Mouse (Mus musculus) forebrain, embryonic 13.5 days (tissue): ENCODE data around the gene Nfkbia. TPM values are rescaled to one million over a fixed set of nuclear protein-coding genes. Genes with fewer than 3 reads are reported as not detected.
A peak's percentile ranks its signal among the peaks of the same experiment; 100 is the strongest.

Source experiments
- ATAC-seq: fragments of 200-750 bp; cut with Nextera tagmentation; 2 replicates; pipeline ENCODE4 v1.8.0; 2017
- H3K27ac ChIP-seq: fragments of 300-500 bp; sonication (generic); 2 replicates; pipeline ENCODE4 v1.5.1; 2015; ENCODE audit warnings: inconsistent platforms, mild to moderate bottlenecking, moderate library complexity
- H3K27me3 ChIP-seq: fragments of 300-500 bp; sonication (generic); 2 replicates; pipeline ENCODE4 v1.6.1; 2015; ENCODE audit warnings: mild to moderate bottlenecking, inconsistent platforms
- H3K36me3 ChIP-seq: fragments of 300-500 bp; sonication (generic); 2 replicates; pipeline ENCODE4 v1.6.1; 2015; ENCODE audit warnings: mild to moderate bottlenecking, inconsistent platforms; ENCODE audit not compliant: poor library complexity, severe bottlenecking
- H3K4me1 ChIP-seq: fragments of 300-500 bp; sonication (generic); 2 replicates; pipeline ENCODE4 v1.6.1; 2015; ENCODE audit warnings: inconsistent platforms
- H3K4me2 ChIP-seq: fragments of 300-500 bp; sonication (generic); 2 replicates; pipeline ENCODE4 v1.6.1; 2015; ENCODE audit warnings: inconsistent platforms, mild to moderate bottlenecking, moderate library complexity
- H3K4me3 ChIP-seq: fragments of 300-500 bp; sonication (generic); 2 replicates; pipeline ENCODE4 v1.5.1; 2015; ENCODE audit warnings: mild to moderate bottlenecking, inconsistent platforms
- H3K9ac ChIP-seq: fragments of 300-500 bp; sonication (generic); 2 replicates; pipeline ENCODE4 v1.6.1; 2015; ENCODE audit warnings: mild to moderate bottlenecking, inconsistent platforms
- H3K9me3 ChIP-seq: fragments of 300-500 bp; sonication (generic); replicated peaks from 2 replicates; pipeline ENCODE4 v1.6.1; 2016; ENCODE audit warnings: inconsistent platforms
- WGBS: fragments of 180-500 bp; shearing (Covaris S2); methylation state at CpG from one replicate; pipeline ENCODE4 v1.1.7; 2015; 5-methylcytosine and 5-hydroxymethylcytosine counted together
- polyA plus RNA-seq: library from polyadenylated mRNA; unstranded; fragments of >200 nt; fragmentation: Nextera tagmentation; extraction: Ambion mirVana; gene quantifications from 2 replicates; pipeline ENCODE4 v1.2.1, GENCODE M21; 2015

Nfkbia gene
- polyA plus RNA-seq, 1 experiment from 2014 or later = 47.0 TPM

GRCm38 (mm10) chr12:55499031-55499430, 6.6 kb upstream of the Nfkbia start:
- peak; percentile 92 for ATAC-seq
- Histone ChIP-seq H3K4me1 (no peaks in the 10 kb centered on the region), H3K27ac (no peak overlapping the region), H3K9me3 (no peaks in the 10 kb centered on the region), H3K27me3 (0 out of 2 replicates have a peak, but pooled peaks cover 8% of the 10 kb centered on the region), H3K9ac (no peak overlapping the region), H3K4me2 (peak overlapping the region; percentile 27; the same call in 1 of the 2 replicates), H3K4me3 (no peak overlapping the region), H3K36me3 (no peaks in the 10 kb centered on the region)
- under 1% methylated on average over 10 of the region's 10 CpGs for WGBS

GRCm38 (mm10) chr12:55497737-55498136, 5.3 kb upstream of the Nfkbia start:
- H3K4me2 ChIP-seq = no peak overlapping the region
- H3K9me3 ChIP-seq = no peaks in the 10 kb centered on the region
- H3K36me3 ChIP-seq = no peaks in the 10 kb centered on the region
- H3K27me3 ChIP-seq = 0 out of 2 replicates have a peak, but pooled peaks cover 6% of the 10 kb centered on the region
- peaks cover 8% of the 10 kb centered on the region for H3K4me1 ChIP-seq
- H3K4me3 ChIP-seq = no peak overlapping the region
- 56% methylated on average over 8 of the region's 8 CpGs for WGBS
- H3K27ac ChIP-seq = no peak overlapping the region
- H3K9ac ChIP-seq = no peak overlapping the region
- ATAC-seq = no peak

- peaks cover under 1% of the 10 kb centered on the region; the same call in 1 of the 2 replicates for H3K36me3 ChIP-seq
- 71% methylated on average over 5 of the region's 5 CpGs for WGBS
- H3K27me3 ChIP-seq = 0 out of 2 replicates have a peak, but pooled peaks cover 6% of the 10 kb centered on the region
- no peak overlapping the region for H3K4me2 ChIP-seq
- no peak overlapping the region for H3K4me3 ChIP-seq
- peaks cover 16% of the 10 kb centered on the region for H3K4me1 ChIP-seq
- no peak for ATAC-seq
- H3K9ac ChIP-seq = no peak overlapping the region
- no peaks in the 10 kb centered on the region for H3K9me3 ChIP-seq
- H3K27ac ChIP-seq = no peak overlapping the region
Measured at GRCm38 (mm10) chr12:55495902-55496605, 3.6 kb upstream of the Nfkbia start.

- peaks cover 8% of the 10 kb centered on the region for H3K36me3 ChIP-seq
- no peaks in the 10 kb centered on the region for H3K9me3 ChIP-seq
- no peak overlapping the region for H3K4me3 ChIP-seq
- no peak for ATAC-seq
- H3K4me2 ChIP-seq = no peak overlapping the region
- peaks cover 22% of the 10 kb centered on the region for H3K4me1 ChIP-seq
- H3K27me3 ChIP-seq = 0 out of 2 replicates have a peak, but pooled peaks cover 6% of the 10 kb centered on the region
- no peak overlapping the region for H3K27ac ChIP-seq
- 35% methylated on average over 9 of the region's 9 CpGs for WGBS
- no peak overlapping the region for H3K9ac ChIP-seq
Measured at GRCm38 (mm10) chr12:55495114-55495901, 2.9 kb upstream of the Nfkbia start.

- Histone ChIP-seq H3K4me3 (no peak overlapping the region; the same call in 1 of the 2 replicates), H3K9me3 (no peaks in the 10 kb centered on the region), H3K36me3 (peaks cover 22% of the 10 kb centered on the region), H3K9ac (no peak overlapping the region), H3K4me1 (peaks cover 24% of the 10 kb centered on the region), H3K27me3 (0 out of 2 replicates have a peak, but pooled peaks cover 6% of the 10 kb centered on the region), H3K4me2 (peak overlapping the region; percentile 81), H3K27ac (no peak overlapping the region)
- WGBS = 33% methylated on average over 8 of the region's 8 CpGs
- ATAC-seq = no peak
Measured at GRCm38 (mm10) chr12:55493381-55493780, 934 bp upstream of the Nfkbia start.

- Histone ChIP-seq H3K4me2 (peak overlapping the region; percentile 81), H3K9ac (peak overlapping the region; percentile 87), H3K9me3 (no peaks in the 10 kb centered on the region), H3K27ac (peak overlapping the region; percentile 99), H3K36me3 (peaks cover 26% of the 10 kb centered on the region), H3K4me1 (peaks cover 24% of the 10 kb centered on the region), H3K27me3 (0 out of 2 replicates have a peak, but pooled peaks cover 3% of the 10 kb centered on the region), H3K4me3 (peak overlapping the region; percentile 76)
- under 1% methylated on average over 12 of the region's 12 CpGs for WGBS
- ATAC-seq = no peak
Measured at GRCm38 (mm10) chr12:55492941-55493340, 494 bp upstream of the Nfkbia start.

GRCm38 (mm10) chr12:55491516-55492183, 797 bp downstream of the Nfkbia start:
- WGBS = under 1% methylated on average over 30 of the region's 57 CpGs

GRCm38 (mm10) chr12:55490722-55491449, 1.6 kb downstream of the Nfkbia start:
- 88% methylated on average over 13 of the region's 13 CpGs for WGBS
- H3K4me2 ChIP-seq = peak overlapping the region; percentile 81
- peaks cover 29% of the 10 kb centered on the region for H3K36me3 ChIP-seq
- no peaks in the 10 kb centered on the region for H3K9me3 ChIP-seq
- ATAC-seq = no peak
- H3K27me3 ChIP-seq = no peaks in the 10 kb centered on the region
- peak overlapping the region; percentile 99; the same call in 1 of the 2 replicates for H3K27ac ChIP-seq
- peaks cover 24% of the 10 kb centered on the region for H3K4me1 ChIP-seq
- peak overlapping the region; percentile 76 for H3K4me3 ChIP-seq
- H3K9ac ChIP-seq = peak overlapping the region; percentile 87

More at GRCm38 (mm10) chr12:55491516-55492183, 797 bp downstream of the Nfkbia start:
- Histone ChIP-seq H3K9ac (peak overlapping the region; percentile 87), H3K4me3 (peak overlapping the region; percentile 76), H3K9me3 (no peaks in the 10 kb centered on the region), H3K27ac (peak overlapping the region; percentile 99), H3K36me3 (peaks cover 29% of the 10 kb centered on the region), H3K4me1 (peaks cover 24% of the 10 kb centered on the region), H3K4me2 (peak overlapping the region; percentile 81), H3K27me3 (no peaks in the 10 kb centered on the region)
- ATAC-seq = peak; percentile 83

- H3K4me2 ChIP-seq = no peak overlapping the region
- H3K4me3 ChIP-seq = no peak overlapping the region
- no peak overlapping the region for H3K27ac ChIP-seq
- WGBS = 86% methylated on average over 14 of the region's 14 CpGs
- no peak overlapping the region for H3K9ac ChIP-seq
- no peaks in the 10 kb centered on the region for H3K27me3 ChIP-seq
- peaks cover 29% of the 10 kb centered on the region for H3K36me3 ChIP-seq
- H3K4me1 ChIP-seq = peaks cover 24% of the 10 kb centered on the region
- no peak for ATAC-seq
- no peaks in the 10 kb centered on the region for H3K9me3 ChIP-seq
Measured at GRCm38 (mm10) chr12:55489986-55490721, 2.3 kb downstream of the Nfkbia start.

GRCm38 (mm10) chr12:55488661-55489447, 3.6 kb downstream of the Nfkbia start:
- H3K27me3 ChIP-seq = no peaks in the 10 kb centered on the region
- H3K9me3 ChIP-seq = no peaks in the 10 kb centered on the region
- no peak overlapping the region for H3K9ac ChIP-seq
- no peak for ATAC-seq
- no peak overlapping the region for H3K27ac ChIP-seq
- H3K4me1 ChIP-seq = peaks cover 24% of the 10 kb centered on the region
- WGBS = 93% methylated on average over 13 of the region's 13 CpGs
- H3K4me3 ChIP-seq = no peak overlapping the region
- H3K4me2 ChIP-seq = no peak overlapping the region
- H3K36me3 ChIP-seq = peaks cover 29% of the 10 kb centered on the region
